Mouse (Mus musculus): ENCODE measurements around the gene Tmem135.

DNA sequence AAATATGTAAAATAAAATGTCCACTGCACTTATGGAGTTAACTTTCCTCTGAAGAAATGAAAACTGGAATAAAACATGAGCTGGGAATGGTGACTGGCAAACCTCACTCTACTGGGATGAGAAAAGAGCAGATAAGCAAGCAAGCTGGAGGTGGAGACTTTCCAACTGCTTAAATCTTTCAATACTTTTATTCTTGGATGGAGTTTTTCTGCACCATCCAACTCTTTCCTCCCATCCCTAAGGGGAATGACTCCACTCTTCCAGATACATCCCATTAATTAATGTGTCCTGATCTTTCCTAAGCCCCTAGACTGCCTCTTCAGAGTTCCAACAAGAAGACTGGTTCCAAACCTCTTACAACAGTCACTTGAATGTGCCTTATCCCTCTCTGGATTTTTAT lies 143.1 kb downstream of the Tmem135 start:
- TF ChIP-seq CTCF (IDR thresholded peaks at IDR 0.05; ENCODE audit: low read depth) (no peak), EP300 (optimal IDR thresholded peaks at IDR 0.05) (no peak)

Measured in stomach, postnatal 0 days (tissue).